8 mouse cellular contexts compared by ENCODE assay signal in the genomic region with DNA sequence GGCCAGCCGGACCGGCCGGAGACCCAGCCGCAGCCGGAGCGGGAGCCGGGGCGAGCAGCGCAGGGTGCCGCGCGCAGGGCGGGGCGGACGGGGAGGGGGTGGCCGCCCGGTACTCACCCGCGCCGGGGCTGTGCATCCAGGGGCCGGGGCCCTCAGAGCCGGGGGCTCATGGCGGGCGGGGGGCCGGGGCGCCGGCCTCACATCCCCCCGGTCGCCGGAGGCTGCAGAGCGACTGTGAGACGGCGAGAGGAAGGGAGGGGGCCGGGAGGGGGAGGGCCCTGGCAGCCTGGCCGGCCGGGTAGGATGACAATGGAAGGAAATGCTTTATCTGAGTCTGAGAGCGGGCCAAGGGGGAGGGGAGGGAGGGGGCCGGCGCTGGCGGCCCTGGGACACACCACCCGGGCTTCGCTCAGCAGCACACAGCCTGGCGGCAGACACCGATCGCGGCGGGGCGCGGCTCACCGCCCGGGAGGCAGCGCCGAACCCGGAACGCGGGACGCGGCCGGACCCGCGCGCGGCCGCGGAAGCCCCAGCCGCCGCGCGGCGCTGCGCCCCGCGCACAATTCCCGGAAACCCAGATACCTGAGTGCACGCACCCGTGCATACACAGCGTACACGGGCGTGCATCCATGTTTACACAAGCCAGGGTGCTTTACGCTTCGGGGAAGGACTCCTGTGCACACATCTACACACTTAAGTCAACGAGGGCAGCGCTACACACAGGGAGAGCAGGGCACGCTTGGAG. TPM values are rescaled to one million over a fixed set of nuclear protein-coding genes. Genes with fewer than 3 reads are reported as not detected.
DNase-seq lines count a peak whose midpoint lies in the region; ATAC-seq lines count a peak whose summit lies in the region.

No protein-coding gene starts in this region.

- WGBS in forebrain, embryonic 15.5 days: under 1% methylated on average over 65 of the region's 84 CpGs
- under 1% methylated on average over 67 of the region's 84 CpGs for WGBS in hindbrain, embryonic 13.5 days
- under 1% methylated on average over 62 of the region's 84 CpGs for WGBS in limb, embryonic 13.5 days
- under 1% methylated on average over 58 of the region's 84 CpGs for WGBS in midbrain, embryonic 12.5 days

- peak overlapping the region; percentile 67 for H3K4me3 ChIP-seq in forebrain, embryonic 15.5 days
- H3K4me3 ChIP-seq in hindbrain, embryonic 13.5 days: peak overlapping the region; percentile 89
- H3K4me3 ChIP-seq in limb, embryonic 13.5 days: peak overlapping the region; percentile 85
- peak overlapping the region; percentile 96 for H3K4me3 ChIP-seq in midbrain, embryonic 12.5 days

- peak; percentile 57 to 76 for DNase-seq in layer of hippocampus, postnatal 10 days (ENCODE audit: low spot score in 2 of 2)
- no peak for DNase-seq in layer of hippocampus, adult 11-12 months (ENCODE audit: low spot score)
- peak; percentile 59 to 78 for DNase-seq in cerebellum, adult 18-20 months
- DNase-seq in splenic B cell, adult 2 months (ENCODE audit: low read depth, low spot score): peak; percentile 68

- peaks cover 43% of the 10 kb centered on the region for H3K4me1 ChIP-seq in forebrain, embryonic 15.5 days
- peaks cover 62% of the 10 kb centered on the region for H3K4me1 ChIP-seq in hindbrain, embryonic 13.5 days (replicated peaks)
- H3K4me1 ChIP-seq in limb, embryonic 13.5 days: peaks cover 52% of the 10 kb centered on the region
- H3K4me1 ChIP-seq in midbrain, embryonic 12.5 days: peaks cover 42% of the 10 kb centered on the region

- H3K4me2 ChIP-seq in forebrain, embryonic 15.5 days (replicated peaks): peak overlapping the region; percentile 52
- peak overlapping the region; percentile 72 for H3K4me2 ChIP-seq in hindbrain, embryonic 13.5 days
- peak overlapping the region; percentile 80 for H3K4me2 ChIP-seq in limb, embryonic 13.5 days (replicated peaks)
- H3K4me2 ChIP-seq in midbrain, embryonic 12.5 days (replicated peaks): peak overlapping the region; percentile 67

- peak; percentile 81 for ATAC-seq in forebrain, embryonic 15.5 days (replicated peaks)
- ATAC-seq in hindbrain, embryonic 13.5 days (ENCODE audit: low FRiP score): peak; percentile 87
- peak; percentile 88 for ATAC-seq in limb, embryonic 13.5 days (ENCODE audit: low FRiP score, low read depth)
- peak; percentile 90 for ATAC-seq in midbrain, embryonic 12.5 days (ENCODE audit: low FRiP score, low read depth)

- H3K9me3 ChIP-seq in forebrain, embryonic 15.5 days: no peaks in the 10 kb centered on the region
- H3K9me3 ChIP-seq in hindbrain, embryonic 13.5 days: no peaks in the 10 kb centered on the region
- H3K9me3 ChIP-seq in limb, embryonic 13.5 days: no peaks in the 10 kb centered on the region
- H3K9me3 ChIP-seq in midbrain, embryonic 12.5 days: no peaks in the 10 kb centered on the region

- no peaks in the 10 kb centered on the region for H3K36me3 ChIP-seq in forebrain, embryonic 15.5 days
- no peaks in the 10 kb centered on the region for H3K36me3 ChIP-seq in hindbrain, embryonic 13.5 days
- H3K36me3 ChIP-seq in limb, embryonic 13.5 days: 0 out of 2 replicates have a peak, but pooled peaks cover 5% of the 10 kb centered on the region
- H3K36me3 ChIP-seq in midbrain, embryonic 12.5 days: no peaks in the 10 kb centered on the region
- no peaks in the 10 kb centered on the region for H3K36me3 ChIP-seq in splenic B cell, adult 2 months (ENCODE audit: control insufficient read depth, insufficient read depth, low read length, poor library complexity, severe bottlenecking)

- peak overlapping the region; percentile 92 for H3K9ac ChIP-seq in forebrain, embryonic 15.5 days (replicated peaks)
- peak overlapping the region; percentile 99 for H3K9ac ChIP-seq in hindbrain, embryonic 13.5 days
- H3K9ac ChIP-seq in limb, embryonic 13.5 days: peak overlapping the region; percentile 98
- H3K9ac ChIP-seq in midbrain, embryonic 12.5 days (replicated peaks): peak overlapping the region; percentile 98

- H3K27me3 ChIP-seq in forebrain, embryonic 15.5 days: no peaks in the 10 kb centered on the region
- no peaks in the 10 kb centered on the region for H3K27me3 ChIP-seq in hindbrain, embryonic 13.5 days
- H3K27me3 ChIP-seq in limb, embryonic 13.5 days: 0 out of 2 replicates have a peak, but pooled peaks cover 4% of the 10 kb centered on the region
- H3K27me3 ChIP-seq in midbrain, embryonic 12.5 days: peaks cover 20% of the 10 kb centered on the region
- H3K27me3 ChIP-seq in splenic B cell, adult 2 months (ENCODE audit: control insufficient read depth, insufficient read depth, low read length, poor library complexity, severe bottlenecking): no peaks in the 10 kb centered on the region

- H3K27ac ChIP-seq in forebrain, embryonic 15.5 days (replicated peaks): peak overlapping the region; percentile 89
- peak overlapping the region; percentile 98 for H3K27ac ChIP-seq in hindbrain, embryonic 13.5 days
- H3K27ac ChIP-seq in limb, embryonic 13.5 days: peak overlapping the region; percentile 97
- peak overlapping the region; percentile 94 for H3K27ac ChIP-seq in midbrain, embryonic 12.5 days (replicated peaks)

RNA-seq across cellular contexts. Expression of a gene that starts 12.9 kb away (rescaled TPM):
- 10 to 100 TPM; 29.1 to 32.0 TPM for total RNA-seq in layer of hippocampus, postnatal 10 days (2021)
- polyA plus RNA-seq in forebrain, embryonic 15.5 days (2015; fragmentation: Nextera tagmentation; extraction: Ambion mirVana): 25.9 and 26.6 TPM in 2 replicates
- 27.9 and 28.1 TPM in 2 replicates for polyA plus RNA-seq in hindbrain, embryonic 13.5 days (2015; fragmentation: Nextera tagmentation; extraction: Ambion mirVana)
- polyA plus RNA-seq in limb, embryonic 13.5 days (2015; fragmentation: Nextera tagmentation; extraction: Ambion mirVana): 32.6 and 34.8 TPM in 2 replicates
- polyA plus RNA-seq in midbrain, embryonic 12.5 days (2016; fragmentation: Nextera tagmentation; extraction: Ambion mirVana): 24.8 and 29.9 TPM in 2 replicates

RNA-seq across cellular contexts. Expression of a gene that starts 53.1 kb away (rescaled TPM):
- 100 to 1,000 TPM; 104 to 118 TPM for total RNA-seq in layer of hippocampus, postnatal 10 days (2021)
- polyA plus RNA-seq in forebrain, embryonic 15.5 days (2015; fragmentation: Nextera tagmentation; extraction: Ambion mirVana): 64.9 and 66.6 TPM in 2 replicates
- 59.8 and 62.9 TPM in 2 replicates for polyA plus RNA-seq in hindbrain, embryonic 13.5 days (2015; fragmentation: Nextera tagmentation; extraction: Ambion mirVana)
- polyA plus RNA-seq in limb, embryonic 13.5 days (2015; fragmentation: Nextera tagmentation; extraction: Ambion mirVana): 39.5 and 41.7 TPM in 2 replicates
- polyA plus RNA-seq in midbrain, embryonic 12.5 days (2016; fragmentation: Nextera tagmentation; extraction: Ambion mirVana): 37.8 and 42.0 TPM in 2 replicates
